ENCODE assay signal across 8 mouse cellular contexts in the genomic region with DNA sequence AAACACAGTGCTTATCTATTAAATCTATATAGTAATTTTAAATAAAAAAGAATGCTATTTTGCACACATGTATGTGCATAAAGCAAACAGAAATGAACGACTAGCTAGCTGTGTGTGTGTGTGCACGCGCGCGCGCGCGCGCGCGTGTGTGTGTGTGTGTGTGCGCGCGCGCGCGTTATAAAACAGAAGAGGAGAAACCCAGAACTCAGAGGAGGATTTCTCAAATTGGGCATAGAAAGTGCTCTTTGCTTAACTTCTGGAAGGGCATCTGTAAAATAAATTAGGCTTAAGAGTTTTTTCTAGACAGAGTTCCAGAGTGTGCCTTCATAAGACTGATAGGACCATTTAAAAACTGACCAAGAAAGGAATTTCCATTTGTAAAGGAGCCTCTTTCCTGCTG. TPM values are rescaled to one million over a fixed set of nuclear protein-coding genes. Genes with fewer than 3 reads are reported as not detected.
DNase-seq lines count a peak whose midpoint lies in the region; ATAC-seq and TF ChIP-seq lines count a peak whose summit lies in the region.

No protein-coding gene starts in this region.

- H3K36me3 ChIP-seq in CH12.LX (replicated peaks in 1 of 2; ENCODE audit: control insufficient read depth in 1 of 2, insufficient read depth in 1 of 2, low read length in 1 of 2), result peaks cover 0 to 18% of the 10 kb centered on the region in 2 experiments
- no peaks in the 10 kb centered on the region for H3K36me3 ChIP-seq in hindbrain, embryonic 16.5 days (ENCODE audit: control insufficient read depth, insufficient read depth, low read length)
- H3K36me3 ChIP-seq in midbrain, embryonic 13.5 days, result no peaks in the 10 kb centered on the region; the same call in 1 of the 2 replicates

- H3K4me1 ChIP-seq in CH12.LX (ENCODE audit: control insufficient read depth in 1 of 2, insufficient read depth in 2 of 2), result peaks cover 0 to 14% of the 10 kb centered on the region in 2 experiments; a peak in 2 of 4 replicates
- peaks cover 3% of the 10 kb centered on the region for H3K4me1 ChIP-seq in hindbrain, embryonic 16.5 days (ENCODE audit: control insufficient read depth, insufficient read depth, low read depth, low read length)
- peaks cover 11% of the 10 kb centered on the region for H3K4me1 ChIP-seq in midbrain, embryonic 13.5 days (replicated peaks)

- H3K9me3 ChIP-seq in CH12.LX (replicated peaks; ENCODE audit: low read length), result no peaks in the 10 kb centered on the region
- H3K9me3 ChIP-seq in hindbrain, embryonic 16.5 days (ENCODE audit: control insufficient read depth, low read length), result no peaks in the 10 kb centered on the region
- no peaks in the 10 kb centered on the region for H3K9me3 ChIP-seq in midbrain, embryonic 13.5 days

- TF ChIP-seq CTCF in CH12.LX (conservative IDR thresholded peaks at IDR 0.05 in 1 of 2, IDR thresholded peaks at IDR 0.05 in 1 of 2; ENCODE audit: low read depth in 2 of 2, low read length in 2 of 2), result no peak

- no peak for TF ChIP-seq POLR2A in CH12.LX (IDR thresholded peaks at IDR 0.05; ENCODE audit: low read depth, low read length)

- in situ Hi-C loops in CH12.LX (cut with MboI; ENCODE audit: low pct_ligation_motif_present, low pct_unique_long_range_greater_than_20kb, low sequenced_read_pairs), result no loop called here

- H3K4me3 ChIP-seq in CH12.LX (replicated peaks in 1 of 3; ENCODE audit: low read depth in 2 of 3, low read length in 2 of 3, poor library complexity in 1 of 3), result peak overlapping the region; percentile 35 to 93 (median 82)
- H3K4me3 ChIP-seq in hindbrain, embryonic 16.5 days (ENCODE audit: low read length), result peak overlapping the region; percentile 62
- H3K4me3 ChIP-seq in midbrain, embryonic 13.5 days (replicated peaks), result peak overlapping the region; percentile 70

- no peaks in the 10 kb centered on the region for H3K27me3 ChIP-seq in CH12.LX (replicated peaks)
- H3K27me3 ChIP-seq in hindbrain, embryonic 16.5 days (replicated peaks; ENCODE audit: control insufficient read depth, insufficient read depth, low read length), result no peaks in the 10 kb centered on the region
- H3K27me3 ChIP-seq in midbrain, embryonic 13.5 days, result no peaks in the 10 kb centered on the region

- H3K9ac ChIP-seq in CH12.LX (ENCODE audit: insufficient read depth, low read depth), result peak overlapping the region; percentile 74; the same call in 1 of the 2 replicates
- peak overlapping the region; percentile 51 for H3K9ac ChIP-seq in hindbrain, embryonic 16.5 days (ENCODE audit: low read depth, low read length)
- H3K9ac ChIP-seq in midbrain, embryonic 13.5 days (replicated peaks), result peak overlapping the region; percentile 54; the same call in 1 of the 2 replicates

- peak; percentile 1 for DNase-seq in heart, adult 8-10 months (ENCODE audit: low spot score)
- no peak for DNase-seq in heart, postnatal 36 days
- DNase-seq in CH12.LX (ENCODE audit: extremely low read depth), result peak; percentile 66
- peak; percentile 27 for DNase-seq in embryo, embryonic 10 days (ENCODE audit: low spot score)
- no peak for DNase-seq in ovary, postnatal 36 days (ENCODE audit: low spot score)
- no peak for DNase-seq in gastrocnemius, postnatal 36 days

- intact Hi-C loops in heart, postnatal 36 days (cut with DNase I), result loop anchor here (2.0 kb wide), 2 partner anchors 49 to 111 kb away; partner anchors contain the start of genes Gm20498, Med6 and Synj2bp
- intact Hi-C loops in gastrocnemius, postnatal 36 days (cut with DNase I), result no loop called here

- H3K79me2 ChIP-seq in CH12.LX (replicated peaks; ENCODE audit: control insufficient read depth, extremely low read depth, insufficient read depth, poor library complexity, severe bottlenecking), result peaks cover 20% of the 10 kb centered on the region

- TF ChIP-seq RAD21 in CH12.LX (IDR thresholded peaks at IDR 0.05; ENCODE audit: low read depth, low read length), result no peak

- peak overlapping the region; percentile 95 for H3K4me2 ChIP-seq in CH12.LX (ENCODE audit: insufficient read depth, low read depth, poor library complexity, severe bottlenecking)
- peak overlapping the region; percentile 70 for H3K4me2 ChIP-seq in hindbrain, embryonic 16.5 days (ENCODE audit: low read length)
- H3K4me2 ChIP-seq in midbrain, embryonic 13.5 days (replicated peaks), result peak overlapping the region; percentile 65

- dilution Hi-C loops in CH12.LX (cut with MboI; ENCODE audit: extremely low pct_ligation_motif_present, extremely low pct_unique_long_range_greater_than_20kb, low sequenced_read_pairs), result no loop called here

- H3K27ac ChIP-seq in CH12.LX (ENCODE audit: insufficient read depth, low read depth), result no peak overlapping the region
- H3K27ac ChIP-seq in hindbrain, embryonic 16.5 days (ENCODE audit: low read depth, low read length), result no peak overlapping the region
- H3K27ac ChIP-seq in midbrain, embryonic 13.5 days, result peak overlapping the region; percentile 39; the same call in 1 of the 2 replicates

- 23% methylated on average over 17 of the region's 17 CpGs for WGBS in hindbrain, embryonic 16.5 days
- WGBS in midbrain, embryonic 13.5 days, result 31% methylated on average over 17 of the region's 17 CpGs

- TF ChIP-seq EP300 in CH12.LX (IDR thresholded peaks at IDR 0.05; ENCODE audit: low read length), result no peak

- no peak for ATAC-seq in hindbrain, embryonic 16.5 days
- ATAC-seq in midbrain, embryonic 13.5 days, result no peak

TF ChIP-seq in CH12.LX, 34 proteins besides CTCF, POLR2A, EP300 and RAD21:
- TF ChIP-seq NRF1 (IDR thresholded peaks at IDR 0.05; ENCODE audit: low read depth, low read length) (peak; percentile 56), E2F4 (IDR thresholded peaks at IDR 0.05; ENCODE audit: insufficient replicate concordance, low read depth, low read length) (0 out of 2 replicates have a peak, but pooled peaks have one; percentile 35), JUN (IDR thresholded peaks at IDR 0.05; ENCODE audit: insufficient read depth, low read depth, low read length) (no peak), HCFC1 (IDR thresholded peaks at IDR 0.05; ENCODE audit: low read depth, low read length) (0 out of 2 replicates have a peak, but pooled peaks have one; percentile 12), MXI1 (IDR thresholded peaks at IDR 0.05; ENCODE audit: low read depth, low read length) (peak; percentile 22; the same call in 1 of the 2 replicates), BHLHE40 (IDR thresholded peaks at IDR 0.05; ENCODE audit: low read depth, low read length) (no peak), KAT2A (IDR thresholded peaks at IDR 0.05; ENCODE audit: insufficient replicate concordance, low read length) (no peak)

RNA-seq across cellular contexts. Expression of gene Cox16, which starts 1.3 kb away (rescaled TPM):
- 10 to 100 TPM; 59.2 to 68.2 (median 63.6) TPM for total RNA-seq in heart, adult 8-10 months (2022)
- total RNA-seq in heart, postnatal 36 days (2021), result 10 to 100 TPM; 59.6 to 64.3 TPM
- total RNA-seq in CH12.LX (2012; rRNA removed) (120 and 124 TPM in 2 replicates), CH12.LX (2014; rRNA removed) (315 and 321 TPM in 2 replicates)
- polyA plus RNA-seq in CH12.LX (2012; ENCODE audit: insufficient read length, low read depth), result 101 and 118 TPM in 2 replicates
- polyA plus RNA-seq in hindbrain, embryonic 16.5 days (2015; fragmentation: Nextera tagmentation; extraction: Ambion mirVana), result 104 and 113 TPM in 2 replicates
- 140 and 148 TPM in 2 replicates for polyA plus RNA-seq in midbrain, embryonic 13.5 days (2015; fragmentation: Nextera tagmentation; extraction: Ambion mirVana)
- 10 to 100 TPM; 76.4 to 83.3 TPM for total RNA-seq in gastrocnemius, postnatal 36 days (2021)

RNA-seq across cellular contexts. Expression of gene Gm20498, which starts 49.0 kb away (rescaled TPM):
- 10 to 100 TPM; 40.0 to 48.0 (median 46.3) TPM for total RNA-seq in heart, adult 8-10 months (2022)
- 10 to 100 TPM; 45.2 to 49.7 TPM for total RNA-seq in heart, postnatal 36 days (2021)
- total RNA-seq in CH12.LX (2012; rRNA removed), result 52.2 and 54.8 TPM in 2 replicates
- 24.6 and 25.7 TPM in 2 replicates for total RNA-seq in CH12.LX (2014; rRNA removed)
- polyA plus RNA-seq in CH12.LX (2012; ENCODE audit: insufficient read length, low read depth), result 30.9 and 32.6 TPM in 2 replicates
- 42.5 and 44.7 TPM in 2 replicates for polyA plus RNA-seq in hindbrain, embryonic 16.5 days (2015; fragmentation: Nextera tagmentation; extraction: Ambion mirVana)
- 32.5 and 34.0 TPM in 2 replicates for polyA plus RNA-seq in midbrain, embryonic 13.5 days (2015; fragmentation: Nextera tagmentation; extraction: Ambion mirVana)
- total RNA-seq in gastrocnemius, postnatal 36 days (2021), result 10 to 100 TPM; 35.4 to 38.8 TPM

RNA-seq across cellular contexts. Expression of gene Synj2bp, which starts 49.1 kb away (rescaled TPM):
- 10 to 100 TPM; 36.2 to 45.1 (median 40.3) TPM for total RNA-seq in heart, adult 8-10 months (2022)
- total RNA-seq in heart, postnatal 36 days (2021), result 10 to 100 TPM; 45.5 to 47.8 TPM
- total RNA-seq in CH12.LX (2012; rRNA removed), result 20.2 and 21.3 TPM in 2 replicates
- total RNA-seq in CH12.LX (2014; rRNA removed), result 43.1 and 49.5 TPM in 2 replicates
- 30.9 and 33.3 TPM in 2 replicates for polyA plus RNA-seq in CH12.LX (2012; ENCODE audit: insufficient read length, low read depth)
- 30.3 and 35.3 TPM in 2 replicates for polyA plus RNA-seq in hindbrain, embryonic 16.5 days (2015; fragmentation: Nextera tagmentation; extraction: Ambion mirVana)
- 38.3 and 41.1 TPM in 2 replicates for polyA plus RNA-seq in midbrain, embryonic 13.5 days (2015; fragmentation: Nextera tagmentation; extraction: Ambion mirVana)
- 10 to 100 TPM; 35.3 to 36.4 TPM for total RNA-seq in gastrocnemius, postnatal 36 days (2021)

Comparison
In these comparisons a context has a peak if more than half of its experiments do, and no peak if none do; other contexts are left out.
1. DNase-seq: peak in heart, adult 8-10 months (single experiment), CH12.LX (single experiment) and embryo, embryonic 10 days (single experiment); none in heart, postnatal 36 days (0 of 2), ovary, postnatal 36 days (single experiment) and gastrocnemius, postnatal 36 days (0 of 2).
2. Peak in every context shown above with its lines, with median percentiles within 50 percentile points of each other: H3K4me2 ChIP-seq, H3K4me3 ChIP-seq and H3K9ac ChIP-seq.